Mouse (Mus musculus) CH12.LX (cell line): Measurements from ENCODE around the gene Wscd1. TPM values are rescaled to one million over a fixed set of nuclear protein-coding genes. Genes with fewer than 3 reads are reported as not detected.

Experiments used
- DNase-seq: peaks from one replicate; pipeline ENCODE4 v3.0.0-alpha.2; 2013; ENCODE audit errors: extremely low read depth
- H3K27ac ChIP-seq: 2 replicates; pipeline ENCODE4 v1.5.1; 2012; ENCODE audit warnings: low read depth, mild to moderate bottlenecking, control low read depth, moderate library complexity; ENCODE audit not compliant: insufficient read depth
- H3K27me3 ChIP-seq: replicated peaks from 2 replicates; pipeline ENCODE3; 2012; ENCODE audit warnings: inconsistent platforms
- H3K36me3 ChIP-seq, 2 experiments: replicated peaks in 1 of 2; 2 replicates each; pipeline versions ENCODE3 to v1.6.1; 2012; ENCODE audit warnings: inconsistent platforms in 1 of 2, low read length in 1 of 2, mild to moderate bottlenecking in 1 of 2, mixed read lengths in 1 of 2, moderate library complexity in 1 of 2; ENCODE audit not compliant: control insufficient read depth in 1 of 2, insufficient read depth in 1 of 2
- H3K4me1 ChIP-seq, 2 experiments: 2 replicates each; pipeline ENCODE4 v1.6.1; 2012; ENCODE audit warnings: inconsistent platforms in 1 of 2, moderate library complexity in 1 of 2; ENCODE audit not compliant: insufficient read depth in 2 of 2, control insufficient read depth in 1 of 2
- H3K4me2 ChIP-seq: 2 replicates; pipeline ENCODE4 v1.6.1; 2012; ENCODE audit warnings: low read depth, mild to moderate bottlenecking, control low read depth; ENCODE audit not compliant: poor library complexity, insufficient read depth, severe bottlenecking
- H3K4me3 ChIP-seq, 3 experiments: fragments of 150-350 bp in 1 of 3; sonication (generic) in 1 of 3; replicated peaks in 1 of 3; 2 replicates each; pipeline versions ENCODE3 to v1.5.1; 2011 to 2012; ENCODE audit warnings: low read depth in 2 of 3, low read length in 2 of 3, mild to moderate bottlenecking in 2 of 3, moderate library complexity in 2 of 3, control low read depth in 1 of 3, improper control_type of control experiment in 1 of 3, inconsistent platforms in 1 of 3, mixed read lengths in 1 of 3; ENCODE audit not compliant: poor library complexity in 1 of 3
- H3K79me2 ChIP-seq: replicated peaks from 2 replicates; pipeline ENCODE4 v1.6.1; 2012; ENCODE audit warnings: mild to moderate bottlenecking, moderate library complexity; ENCODE audit not compliant: control insufficient read depth, poor library complexity, insufficient read depth, severe bottlenecking; ENCODE audit errors: extremely low read depth
- H3K9ac ChIP-seq: 2 replicates; pipeline ENCODE4 v1.6.1; 2012; ENCODE audit warnings: low read depth, mild to moderate bottlenecking, control low read depth, moderate library complexity; ENCODE audit not compliant: insufficient read depth
- H3K9me3 ChIP-seq: replicated peaks from 2 replicates; pipeline ENCODE3; 2012; ENCODE audit warnings: low read length, inconsistent platforms, mixed read lengths
- BHLHE40 ChIP-seq: IDR thresholded peaks from 2 replicates; pipeline ENCODE4 v1.6.1; 2011; ENCODE audit warnings: mild to moderate bottlenecking, low read depth, low read length, improper control_type of control experiment
- CHD1 ChIP-seq: IDR thresholded peaks from 2 replicates; pipeline ENCODE4 v1.6.1; 2012; ENCODE audit warnings: low read depth, low read length, improper control_type of control experiment, inconsistent platforms
- E2F4 ChIP-seq: IDR thresholded peaks from 2 replicates; pipeline ENCODE4 v1.6.1; 2011; ENCODE audit warnings: low read depth, low read length, improper control_type of control experiment; ENCODE audit not compliant: insufficient replicate concordance
- GABPA ChIP-seq: IDR thresholded peaks from 2 replicates; pipeline ENCODE4 v1.6.1; 2012; ENCODE audit warnings: low read depth, low read length, improper control_type of control experiment, inconsistent platforms; ENCODE audit not compliant: insufficient replicate concordance
- HCFC1 ChIP-seq: IDR thresholded peaks from 2 replicates; pipeline ENCODE4 v1.6.1; 2012; ENCODE audit warnings: low read depth, mild to moderate bottlenecking, inconsistent platforms, low read length, improper control_type of control experiment
- IRF4 ChIP-seq: IDR thresholded peaks from 2 replicates; pipeline ENCODE4 v1.6.1; 2014; ENCODE audit warnings: low read depth, mild to moderate bottlenecking, inconsistent platforms, low read length, improper control_type of control experiment
- JUND ChIP-seq: conservative IDR thresholded peaks from 2 replicates; pipeline ENCODE4 v1.6.1; 2011; ENCODE audit warnings: low read depth, low read length, improper control_type of control experiment
- MAFK ChIP-seq: IDR thresholded peaks from 2 replicates; pipeline ENCODE4 v1.6.1; 2011; ENCODE audit warnings: low read length, improper control_type of control experiment; ENCODE audit not compliant: insufficient replicate concordance
- MAX ChIP-seq: IDR thresholded peaks from 2 replicates; pipeline ENCODE4 v1.6.1; 2011; ENCODE audit warnings: low read length, improper control_type of control experiment
- MAZ ChIP-seq: IDR thresholded peaks from 2 replicates; pipeline ENCODE4 v1.6.1; 2012; ENCODE audit warnings: low read depth, mild to moderate bottlenecking, inconsistent platforms, low read length, improper control_type of control experiment, moderate library complexity
- MEF2A ChIP-seq: IDR thresholded peaks from 2 replicates; pipeline ENCODE4 v1.6.1; 2014; ENCODE audit warnings: low read depth, mild to moderate bottlenecking, inconsistent platforms, low read length, improper control_type of control experiment, borderline replicate concordance
- MYC ChIP-seq: IDR thresholded peaks from 2 replicates; pipeline ENCODE4 v1.6.1; 2011; ENCODE audit warnings: low read depth, mild to moderate bottlenecking, improper control_type of control experiment, low read length
- NELFE ChIP-seq: IDR thresholded peaks from 2 replicates; pipeline ENCODE4 v1.6.1; 2011; ENCODE audit warnings: low read depth, low read length, improper control_type of control experiment
- NRF1 ChIP-seq: IDR thresholded peaks from 2 replicates; pipeline ENCODE4 v1.6.1; 2014; ENCODE audit warnings: low read depth, mild to moderate bottlenecking, inconsistent platforms, low read length, improper control_type of control experiment, moderate library complexity
- SMC3 ChIP-seq: IDR thresholded peaks from 2 replicates; pipeline ENCODE4 v1.6.1; 2011; ENCODE audit warnings: low read depth, low read length, improper control_type of control experiment
- TCF12 ChIP-seq: IDR thresholded peaks from 2 replicates; pipeline ENCODE4 v1.6.1; 2014; ENCODE audit warnings: low read depth, mild to moderate bottlenecking, inconsistent platforms, low read length, improper control_type of control experiment
- ZMIZ1 ChIP-seq: IDR thresholded peaks from 2 replicates; pipeline ENCODE4 v1.6.1; 2012; ENCODE audit warnings: low read depth, mild to moderate bottlenecking, inconsistent platforms, low read length, improper control_type of control experiment
- dilution Hi-C: fragments of 300-500 bp; cut with MboI; formaldehyde crosslinking; loops from 2 replicates; pipeline ENCODE4 v1.14.3; 2020; ENCODE audit warnings: low sequenced_read_pairs; ENCODE audit not compliant: extremely low pct_unique_long_range_greater_than_20kb, extremely low pct_ligation_motif_present
- in situ Hi-C: fragments of 300-500 bp; cut with MboI; formaldehyde crosslinking; loops from 3 replicates; pipeline ENCODE4 v1.14.3; 2019; ENCODE audit warnings: low sequenced_read_pairs, low pct_ligation_motif_present, low pct_unique_long_range_greater_than_20kb, mixed read lengths
- polyA plus RNA-seq: library from polyadenylated mRNA; unstranded; fragments of >175 nt; gene quantifications from 2 replicates; pipeline ENCODE4 v1.2.1, GENCODE M21; 2012; ENCODE audit warnings: low read depth; ENCODE audit not compliant: insufficient read length
- total RNA-seq, 2 experiments: library from RNA; depleted of rRNA; stranded (reverse); fragments of 300-350 nt in 1 of 2; fragments of >200 nt in 1 of 2; gene quantifications; 2 replicates each; pipeline ENCODE4 v1.2.3; 2012 to 2014

Wscd1 gene
- total and polyA plus RNA-seq, 3 experiments, result not detected

DNA sequence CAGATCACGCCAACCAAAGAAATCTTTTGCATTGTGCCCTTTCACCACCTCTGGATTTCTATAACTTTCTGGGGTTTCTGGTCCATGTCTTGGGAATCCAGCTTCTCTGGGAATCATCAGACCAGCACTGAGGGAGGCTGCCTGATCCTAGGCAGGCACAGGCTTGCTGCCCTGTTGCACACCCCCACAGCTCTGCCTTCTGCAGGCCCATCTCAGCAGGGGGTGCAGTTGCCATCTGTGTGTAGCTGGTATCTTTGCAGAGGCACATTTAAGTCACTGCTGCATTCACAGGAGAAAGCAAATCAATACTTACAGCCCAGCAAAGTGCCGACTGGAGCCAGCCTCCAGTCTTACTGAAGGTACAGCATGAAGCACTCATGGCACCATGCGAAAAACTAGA, 3.8 kb upstream of the Wscd1 start:
- in situ Hi-C loops, result no loop called here
- Histone ChIP-seq H3K4me3 (no peak overlapping the region), H3K79me2 (no peaks in the 10 kb centered on the region), H3K9me3 (peaks cover 8% of the 10 kb centered on the region), H3K9ac (no peak overlapping the region), H3K36me3 (no peaks in the 10 kb centered on the region), H3K4me2 (no peak overlapping the region), H3K27me3 (peaks cover 76% of the 10 kb centered on the region), H3K4me1 (no peaks in the 10 kb centered on the region), H3K27ac (no peak overlapping the region)
- dilution Hi-C loops, result no loop called here
- no peak for DNase-seq
- TF ChIP-seq SMC3, result no peak
- TF ChIP-seq GABPA, result no peak
- TF ChIP-seq ZMIZ1, result no peak
- TF ChIP-seq NRF1, result no peak
- TF ChIP-seq MAX, result no peak
- no peak for TF ChIP-seq IRF4
- no peak for TF ChIP-seq NELFE

DNA sequence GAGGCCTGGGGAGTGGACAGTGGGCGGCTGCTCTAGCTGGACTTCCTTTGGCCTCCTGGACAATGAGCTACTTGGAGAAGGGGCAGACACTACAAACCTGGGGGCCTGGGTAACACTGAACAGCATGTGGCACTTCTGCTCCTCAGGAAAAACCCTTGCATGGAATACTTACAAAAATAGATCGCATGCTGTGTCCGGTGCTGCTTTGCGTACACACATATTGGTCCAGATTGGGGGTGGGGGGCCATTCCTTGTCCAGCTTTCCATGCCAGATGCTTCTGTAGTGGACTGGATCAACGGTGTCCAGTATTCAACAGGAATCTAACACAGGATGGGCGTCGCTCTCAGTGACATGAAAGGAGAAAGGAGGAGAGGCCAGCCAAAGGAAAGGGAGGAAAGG, 2.0 kb upstream of the Wscd1 start:
- in situ Hi-C loops (no loop called here), dilution Hi-C loops (no loop called here)
- peaks cover 7% of the 10 kb centered on the region for H3K9me3 ChIP-seq

DNA sequence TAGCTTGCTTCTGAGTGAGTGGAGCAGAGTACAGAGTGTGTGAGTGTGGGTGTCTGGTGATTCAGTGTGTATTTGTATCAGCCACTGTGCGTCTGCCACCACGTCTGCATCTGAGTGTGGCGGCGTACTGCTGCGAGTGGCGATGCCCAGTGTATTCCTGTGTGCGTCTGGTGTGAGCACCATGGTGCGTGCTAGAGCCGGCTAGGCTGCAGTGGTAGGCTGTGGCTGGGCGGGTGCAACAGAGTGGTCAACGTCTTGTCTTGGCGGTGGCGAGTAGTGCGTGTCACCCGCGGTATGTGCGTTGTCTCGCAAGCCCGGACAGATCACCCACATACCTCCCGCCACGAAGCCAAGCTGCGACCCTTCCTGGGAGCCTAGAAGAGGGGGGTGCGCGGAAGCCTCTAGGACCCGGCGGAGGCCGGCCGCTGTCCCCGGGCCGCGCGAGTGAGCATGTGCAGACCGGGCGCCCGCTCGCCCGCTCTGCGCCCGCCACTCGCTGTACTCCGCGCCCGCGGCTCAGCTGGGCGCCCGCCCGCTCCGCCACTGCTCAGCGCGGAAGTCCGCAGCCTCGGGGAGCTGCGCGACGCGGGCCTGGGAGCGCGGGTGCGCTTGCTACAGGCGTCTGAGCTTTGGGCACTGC, 934 bp downstream of the Wscd1 start:
- Histone ChIP-seq H3K4me1 (no peaks in the 10 kb centered on the region), H3K9ac (no peak overlapping the region), H3K9me3 (peaks cover 7% of the 10 kb centered on the region), H3K27ac (no peak overlapping the region), H3K4me2 (no peak overlapping the region), H3K27me3 (peaks cover 73% of the 10 kb centered on the region), H3K36me3 (no peaks in the 10 kb centered on the region), H3K4me3 (no peak overlapping the region), H3K79me2 (no peaks in the 10 kb centered on the region)
- TF ChIP-seq MAX (no peak), MYC (no peak), MAZ (no peak), NRF1 (no peak), BHLHE40 (no peak), MAFK (no peak), TCF12 (no peak), HCFC1 (no peak), CHD1 (no peak), MEF2A (no peak), JUND (no peak)
- in situ Hi-C loops (no loop called here), dilution Hi-C loops (no loop called here)
- no peak for DNase-seq

More for the DNA sequence above, 2.0 kb upstream of the Wscd1 start:
- no peak for TF ChIP-seq E2F4
- TF ChIP-seq, all 38 proteins: peak for 0
- H3K79me2 ChIP-seq, result no peaks in the 10 kb centered on the region
- no peak overlapping the region for H3K27ac ChIP-seq
- no peak overlapping the region for H3K9ac ChIP-seq
- no peaks in the 10 kb centered on the region for H3K4me1 ChIP-seq
- H3K36me3 ChIP-seq, result no peaks in the 10 kb centered on the region
- DNase-seq, result no peak
- peaks cover 69% of the 10 kb centered on the region for H3K27me3 ChIP-seq
- H3K4me2 ChIP-seq, result no peak overlapping the region
- no peak overlapping the region for H3K4me3 ChIP-seq
